Mouse (Mus musculus) heart, postnatal 0 days (tissue): Measurements from ENCODE around the gene Tgds. TPM values are rescaled to one million over a fixed set of nuclear protein-coding genes. Genes with fewer than 3 reads are reported as not detected.
A peak's percentile ranks its signal among the peaks of the same experiment; 100 is the strongest.
"Not testable (repeated sequence)": the region's sequence is repeated elsewhere in the genome, so short reads cannot be mapped to it uniquely, and the experiment has no call there.

Source experiments
- ATAC-seq: fragments of 200-750 bp; cut with Nextera tagmentation; 2 replicates; pipeline ENCODE4 v1.8.0; 2017; ENCODE audit warnings: low read depth, moderate number of reproducible peaks, moderate library complexity; ENCODE audit not compliant: insufficient read depth
- DNase-seq: peaks from one replicate; pipeline ENCODE4 v3.0.0-alpha.2; 2016; ENCODE audit warnings: low spot score
- H3K27ac ChIP-seq: fragments of 300-500 bp; sonication (generic); 2 replicates; pipeline ENCODE4 v1.5.1; 2014; ENCODE audit warnings: low read depth, mild to moderate bottlenecking
- H3K27me3 ChIP-seq: fragments of 300-500 bp; sonication (generic); 2 replicates; pipeline ENCODE4 v1.6.1; 2014; ENCODE audit warnings: low read length, mixed read lengths; ENCODE audit not compliant: control insufficient read depth, insufficient read depth
- H3K36me3 ChIP-seq: fragments of 300-500 bp; sonication (generic); replicated peaks from 2 replicates; pipeline ENCODE4 v1.6.1; 2014; ENCODE audit warnings: low read length, mixed read lengths; ENCODE audit not compliant: control insufficient read depth, insufficient read depth
- H3K4me1 ChIP-seq: fragments of 300-500 bp; sonication (generic); 2 replicates; pipeline ENCODE4 v1.6.1; 2014; ENCODE audit warnings: antibody characterized with exemption; ENCODE audit not compliant: control insufficient read depth, insufficient read depth
- H3K4me2 ChIP-seq: fragments of 300-500 bp; sonication (generic); 2 replicates; pipeline ENCODE4 v1.6.1; 2014; ENCODE audit warnings: low read depth, mild to moderate bottlenecking, low read length, moderate library complexity
- H3K4me3 ChIP-seq: fragments of 300-500 bp; sonication (generic); 2 replicates; pipeline ENCODE4 v1.5.1; 2014; ENCODE audit warnings: low read depth, low read length
- H3K9ac ChIP-seq: fragments of 300-500 bp; sonication (generic); replicated peaks from 2 replicates; pipeline ENCODE4 v1.6.1; 2014; ENCODE audit warnings: low read depth, low read length, mixed read lengths
- H3K9me3 ChIP-seq: fragments of 300-500 bp; sonication (generic); replicated peaks from 2 replicates; pipeline ENCODE4 v1.6.1; 2016; ENCODE audit warnings: low read length; ENCODE audit not compliant: control insufficient read depth
- CTCF ChIP-seq: IDR thresholded peaks from 2 replicates; pipeline ENCODE4 v1.5.1; 2016; ENCODE audit warnings: antibody characterized with exemption, control low read depth, low read depth
- EP300 ChIP-seq: IDR thresholded peaks from 2 replicates; pipeline ENCODE4 v1.6.1; 2016; ENCODE audit warnings: antibody characterized with exemption, low read depth
- WGBS: fragments of 180-500 bp; shearing (Covaris S2); extraction: QIAGEN DNeasy Blood & Tissue Kit; methylation state at CpG from one replicate; pipeline ENCODE4 v1.1.7; 2014; 5-methylcytosine and 5-hydroxymethylcytosine counted together
- polyA plus RNA-seq: library from polyadenylated mRNA; unstranded; fragments of >200 nt; fragmentation: Nextera tagmentation; extraction: Ambion mirVana; gene quantifications from 2 replicates; pipeline ENCODE4 v1.2.1, GENCODE M21; 2015
- total RNA-seq: library from RNA; depleted of rRNA; stranded (reverse); fragments of >200 nt; gene quantifications from 2 replicates; pipeline ENCODE4 v1.2.3, GENCODE M21; 2014; ENCODE audit warnings: low replicate concordance

Tgds gene
- total and polyA plus RNA-seq, 2 experiments from 2014 or later: 15.8 to 28.4 TPM

- 33% methylated on average over 5 of the region's 5 CpGs for WGBS
- H3K4me2 ChIP-seq: no peak overlapping the region
- H3K4me1 ChIP-seq: no peaks in the 10 kb centered on the region
- peak; percentile 83 for TF ChIP-seq CTCF
- TF ChIP-seq EP300: no peak
- no peak for ATAC-seq
- no peak overlapping the region for H3K9ac ChIP-seq
- no peaks in the 10 kb centered on the region for H3K27me3 ChIP-seq
- no peaks in the 10 kb centered on the region for H3K9me3 ChIP-seq
- peaks cover 52% of the 10 kb centered on the region for H3K36me3 ChIP-seq
- DNase-seq: peak; percentile 36
- H3K4me3 ChIP-seq: no peak overlapping the region
- H3K27ac ChIP-seq: no peak overlapping the region
Observed at GRCm38 (mm10) chr14:118157146-118157545, 24.6 kb upstream of the Tgds start.

GRCm38 (mm10) chr14:118156740-118157139, 24.2 kb upstream of the Tgds start:
- no peak overlapping the region for H3K4me2 ChIP-seq
- H3K9ac ChIP-seq: no peak overlapping the region
- DNase-seq (no peak), ATAC-seq (no peak)
- no peaks in the 10 kb centered on the region for H3K27me3 ChIP-seq
- H3K4me3 ChIP-seq: no peak overlapping the region
- H3K27ac ChIP-seq: no peak overlapping the region
- TF ChIP-seq CTCF (no peak), EP300 (no peak)
- H3K9me3 ChIP-seq: no peaks in the 10 kb centered on the region
- H3K36me3 ChIP-seq: peaks cover 48% of the 10 kb centered on the region
- 90% methylated on average over 10 of the region's 10 CpGs for WGBS
- no peaks in the 10 kb centered on the region for H3K4me1 ChIP-seq

- not testable (repeated sequence) for H3K4me2 ChIP-seq, H3K27ac ChIP-seq, DNase-seq, H3K4me3 ChIP-seq, H3K9me3 ChIP-seq, H3K27me3 ChIP-seq, ATAC-seq, H3K4me1 ChIP-seq, H3K9ac ChIP-seq
- WGBS: 95% methylated on average over 16 of the region's 16 CpGs
- peaks cover 41% of the 10 kb centered on the region for H3K36me3 ChIP-seq
Observed at GRCm38 (mm10) chr14:118156056-118156455, 23.5 kb upstream of the Tgds start.

GRCm38 (mm10) chr14:118152294-118152651, 19.7 kb upstream of the Tgds start:
- Histone ChIP-seq H3K9me3 (no peaks in the 10 kb centered on the region), H3K9ac (no peak overlapping the region), H3K36me3 (peaks cover 27% of the 10 kb centered on the region), H3K4me3 (no peak overlapping the region), H3K27me3 (no peaks in the 10 kb centered on the region), H3K4me2 (no peak overlapping the region), H3K4me1 (0 out of 2 replicates have a peak, but pooled peaks cover 8% of the 10 kb centered on the region), H3K27ac (no peak overlapping the region)
- no peak for TF ChIP-seq CTCF
- no peak for DNase-seq
- ATAC-seq: no peak
- WGBS: 91% methylated on average over 8 of the region's 8 CpGs

- WGBS: 49% methylated on average over 5 of the region's 5 CpGs
- DNase-seq (peak; percentile 66), ATAC-seq (peak; percentile 57; the same call in 1 of the 2 replicates)
- Histone ChIP-seq H3K36me3 (peaks cover 27% of the 10 kb centered on the region), H3K9ac (no peak overlapping the region), H3K27me3 (no peaks in the 10 kb centered on the region), H3K27ac (peak overlapping the region; percentile 34; the same call in 1 of the 2 replicates), H3K4me3 (no peak overlapping the region), H3K9me3 (no peaks in the 10 kb centered on the region), H3K4me2 (no peak overlapping the region), H3K4me1 (0 out of 2 replicates have a peak, but pooled peaks cover 8% of the 10 kb centered on the region)
- TF ChIP-seq EP300 (no peak), CTCF (peak; percentile 62)
Observed at GRCm38 (mm10) chr14:118151651-118152293, 19.2 kb upstream of the Tgds start.
